ENCODE assay signal across 20 mouse cellular contexts in the genomic region with DNA sequence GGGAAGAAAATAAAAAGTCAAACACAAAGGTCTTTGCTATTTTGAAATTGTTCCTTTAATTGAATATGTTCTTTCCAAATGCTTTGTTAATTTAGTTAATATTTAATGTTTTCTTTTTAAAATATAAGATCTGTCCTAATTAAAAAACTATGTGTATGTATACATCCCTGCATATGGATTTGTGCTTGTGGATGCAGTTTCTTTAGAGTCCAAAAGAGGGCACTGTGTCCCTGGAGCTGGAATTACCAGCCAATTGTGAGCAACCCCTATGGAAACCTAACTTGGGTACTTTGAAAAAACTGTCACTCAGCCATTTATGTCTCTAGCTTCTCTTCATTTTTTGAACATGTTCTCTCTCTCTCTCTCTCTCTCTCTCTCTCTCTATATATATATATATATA.
DNase-seq lines count a peak whose midpoint lies in the region; ATAC-seq and TF ChIP-seq lines count a peak whose summit lies in the region.
"Had no signal": no experiment of that assay in that cellular context is flagged by ENCODE, and none has a peak within 500 bp of the region (broad histone marks: within the 10 kb centered on the region; RNA-seq: fewer than 3 reads in every experiment).

No protein-coding gene starts in this region.

- no peak overlapping the region for H3K4me3 ChIP-seq in embryonic facial prominence, embryonic 11.5 days (ENCODE audit: low read depth, low read length)
- H3K4me3 ChIP-seq in embryonic facial prominence, embryonic 10.5 days, result no peak overlapping the region
- H3K4me3 ChIP-seq in lung, embryonic 14.5 days (ENCODE audit: low read depth, low read length), result no peak overlapping the region
- H3K4me3 ChIP-seq: embryonic facial prominence, embryonic 13.5 days; heart, embryonic 15.5 days; kidney, embryonic 15.5 days; liver, embryonic 15.5 days; neural tube, embryonic 15.5 days had no signal

- H3K36me3 ChIP-seq in embryonic facial prominence, embryonic 11.5 days (replicated peaks; ENCODE audit: control insufficient read depth, insufficient read depth, low read depth, low read length), result no peaks in the 10 kb centered on the region
- no peaks in the 10 kb centered on the region for H3K36me3 ChIP-seq in embryonic facial prominence, embryonic 10.5 days (replicated peaks)
- no peaks in the 10 kb centered on the region for H3K36me3 ChIP-seq in lung, embryonic 14.5 days (ENCODE audit: insufficient read depth)
- H3K36me3 ChIP-seq: embryonic facial prominence, embryonic 13.5 days; heart, embryonic 15.5 days; kidney, embryonic 15.5 days; liver, embryonic 15.5 days; neural tube, embryonic 15.5 days had no signal

- H3K27me3 ChIP-seq in embryonic facial prominence, embryonic 11.5 days (ENCODE audit: control insufficient read depth, insufficient read depth, low read length), result no peaks in the 10 kb centered on the region
- no peaks in the 10 kb centered on the region for H3K27me3 ChIP-seq in embryonic facial prominence, embryonic 10.5 days (replicated peaks; ENCODE audit: low read depth, poor library complexity, severe bottlenecking)
- H3K27me3 ChIP-seq in lung, embryonic 14.5 days (ENCODE audit: insufficient read depth, low read length), result no peaks in the 10 kb centered on the region
- H3K27me3 ChIP-seq: embryonic facial prominence, embryonic 13.5 days; heart, embryonic 15.5 days; kidney, embryonic 15.5 days; liver, embryonic 15.5 days; neural tube, embryonic 15.5 days had no signal

- ATAC-seq in embryonic facial prominence, embryonic 11.5 days (replicated peaks; ENCODE audit: insufficient number of reproducible peaks, low FRiP score, low TSS enrichment, low read depth), result no peak
- ATAC-seq in lung, embryonic 14.5 days (ENCODE audit: insufficient read depth), result no peak
- ATAC-seq: forebrain, embryonic 16.5 days; inflammation-experienced regulatory T-cells, adult 6 months had no signal

- H3K9ac ChIP-seq in embryonic facial prominence, embryonic 11.5 days (replicated peaks; ENCODE audit: low read length), result no peak overlapping the region
- no peak overlapping the region for H3K9ac ChIP-seq in lung, embryonic 14.5 days
- H3K9ac ChIP-seq: embryonic facial prominence, embryonic 13.5 days; heart, embryonic 15.5 days; kidney, embryonic 15.5 days; liver, embryonic 15.5 days; neural tube, embryonic 15.5 days had no signal

- H3K4me2 ChIP-seq in embryonic facial prominence, embryonic 11.5 days (ENCODE audit: low read depth, low read length), result no peak overlapping the region
- no peak overlapping the region for H3K4me2 ChIP-seq in lung, embryonic 14.5 days
- H3K4me2 ChIP-seq: embryonic facial prominence, embryonic 13.5 days; heart, embryonic 15.5 days; kidney, embryonic 15.5 days; liver, embryonic 15.5 days; midbrain, embryonic 11.5 days; neural tube, embryonic 15.5 days had no signal

- H3K27ac ChIP-seq in embryonic facial prominence, embryonic 11.5 days (replicated peaks; ENCODE audit: low read depth, low read length), result no peak overlapping the region
- H3K27ac ChIP-seq in embryonic facial prominence, embryonic 10.5 days (replicated peaks), result no peak overlapping the region
- H3K27ac ChIP-seq in lung, embryonic 14.5 days (ENCODE audit: low read depth), result no peak overlapping the region
- H3K27ac ChIP-seq: embryonic facial prominence, embryonic 13.5 days; heart, embryonic 15.5 days; kidney, embryonic 15.5 days; liver, embryonic 15.5 days; neural tube, embryonic 15.5 days had no signal

- TF ChIP-seq CTCF in lung, embryonic 14.5 days (IDR thresholded peaks at IDR 0.05; ENCODE audit: low read depth), result peak; percentile 25

- peak; percentile 8 for DNase-seq in embryonic facial prominence, embryonic 11.5 days (ENCODE audit: low spot score)
- no peak for DNase-seq in embryonic facial prominence, embryonic 10.5 days (ENCODE audit: low spot score)
- DNase-seq in lung, embryonic 14.5 days, result peak; percentile 16
- DNase-seq in lung, postnatal 25 days (ENCODE audit: low spot score), result no peak
- DNase-seq in NIH3T3 (ENCODE audit: low read depth), result peak; percentile 9
- DNase-seq in embryo, embryonic 11 days, result peak; percentile 12
- DNase-seq in thymus, postnatal 36 days, result no peak
- DNase-seq in urinary bladder, postnatal 36 days (ENCODE audit: low spot score in 2 of 2), result no peak
- DNase-seq: adrenal gland, postnatal 25 days; B cell, adult 2 months; cerebellum, adult 9-11 months; lung, postnatal 4 days had no signal

- H3K9me3 ChIP-seq in embryonic facial prominence, embryonic 11.5 days (replicated peaks; ENCODE audit: control insufficient read depth, low read length), result no peaks in the 10 kb centered on the region
- no peaks in the 10 kb centered on the region for H3K9me3 ChIP-seq in embryonic facial prominence, embryonic 10.5 days
- no peaks in the 10 kb centered on the region for H3K9me3 ChIP-seq in lung, embryonic 14.5 days (ENCODE audit: low read depth, low read length)
- H3K9me3 ChIP-seq: embryonic facial prominence, embryonic 13.5 days; heart, embryonic 15.5 days; kidney, embryonic 15.5 days; liver, embryonic 15.5 days; neural tube, embryonic 15.5 days had no signal

- H3K4me1 ChIP-seq in embryonic facial prominence, embryonic 11.5 days (ENCODE audit: control insufficient read depth, insufficient read depth, low read length), result no peaks in the 10 kb centered on the region
- H3K4me1 ChIP-seq in embryonic facial prominence, embryonic 10.5 days, result no peaks in the 10 kb centered on the region
- no peaks in the 10 kb centered on the region for H3K4me1 ChIP-seq in lung, embryonic 14.5 days (ENCODE audit: insufficient read depth)
- H3K4me1 ChIP-seq: embryonic facial prominence, embryonic 13.5 days; heart, embryonic 15.5 days; kidney, embryonic 15.5 days; liver, embryonic 15.5 days; neural tube, embryonic 15.5 days had no signal

Comparison
In these comparisons a context has a peak if more than half of its experiments do, and no peak if none do; other contexts are left out.
1. DNase-seq: peak in embryonic facial prominence, embryonic 11.5 days (single experiment), lung, embryonic 14.5 days (single experiment), NIH3T3 (single experiment) and embryo, embryonic 11 days (single experiment); none in embryonic facial prominence, embryonic 10.5 days (single experiment), lung, postnatal 25 days (single experiment), thymus, postnatal 36 days (0 of 2) and urinary bladder, postnatal 36 days (0 of 2).